Mouse (Mus musculus) embryonic facial prominence, embryonic 11.5 days (tissue): ENCODE measurements around the gene Palld. TPM values are rescaled to one million over a fixed set of nuclear protein-coding genes. Genes with fewer than 3 reads are reported as not detected.
A peak's percentile ranks its signal among the peaks of the same experiment; 100 is the strongest.

ENCODE experiments used
- ATAC-seq: fragments of 200-750 bp; cut with Nextera tagmentation; replicated peaks from 2 replicates; pipeline ENCODE4 v1.8.0; 2017; ENCODE audit warnings: low read depth; ENCODE audit not compliant: insufficient number of reproducible peaks, low FRiP score, low TSS enrichment
- DNase-seq: peaks from one replicate; pipeline ENCODE4 v3.0.0-alpha.2; 2015; ENCODE audit warnings: low spot score
- H3K27ac ChIP-seq: fragments of 300-500 bp; sonication (generic); replicated peaks from 2 replicates; pipeline ENCODE4 v1.5.1; 2014; ENCODE audit warnings: mild to moderate bottlenecking, low read depth, low read length, control low read depth
- H3K27me3 ChIP-seq: fragments of 300-500 bp; sonication (generic); 2 replicates; pipeline ENCODE4 v1.6.1; 2014; ENCODE audit warnings: mild to moderate bottlenecking, low read length, moderate library complexity, mixed read lengths; ENCODE audit not compliant: control insufficient read depth, insufficient read depth
- H3K36me3 ChIP-seq: fragments of 300-500 bp; sonication (generic); replicated peaks from 2 replicates; pipeline ENCODE4 v1.6.1; 2014; ENCODE audit warnings: low read depth, mild to moderate bottlenecking, low read length, moderate library complexity, mixed read lengths; ENCODE audit not compliant: control insufficient read depth, insufficient read depth
- H3K4me1 ChIP-seq: fragments of 300-500 bp; sonication (generic); 2 replicates; pipeline ENCODE4 v1.6.1; 2014; ENCODE audit warnings: low read length, mixed read lengths; ENCODE audit not compliant: control insufficient read depth, insufficient read depth
- H3K4me2 ChIP-seq: fragments of 300-500 bp; sonication (generic); 2 replicates; pipeline ENCODE4 v1.6.1; 2014; ENCODE audit warnings: low read depth, mild to moderate bottlenecking, control low read depth, low read length, moderate library complexity
- H3K4me3 ChIP-seq: fragments of 300-500 bp; sonication (generic); 2 replicates; pipeline ENCODE4 v1.5.1; 2014; ENCODE audit warnings: low read depth, low read length, control low read depth
- H3K9ac ChIP-seq: fragments of 300-500 bp; sonication (generic); replicated peaks from 2 replicates; pipeline ENCODE4 v1.6.1; 2014; ENCODE audit warnings: mild to moderate bottlenecking, control low read depth, low read length
- H3K9me3 ChIP-seq: fragments of 300-500 bp; sonication (generic); replicated peaks from 2 replicates; pipeline ENCODE4 v1.6.1; 2016; ENCODE audit warnings: mild to moderate bottlenecking, low read length, inconsistent platforms, mixed read lengths; ENCODE audit not compliant: control insufficient read depth
- WGBS: fragments of 180-500 bp; shearing (Covaris S2); extraction: QIAGEN DNeasy Blood & Tissue Kit; methylation state at CpG from one replicate; pipeline ENCODE4 v1.1.7; 2014; 5-methylcytosine and 5-hydroxymethylcytosine counted together
- polyA plus RNA-seq: library from polyadenylated mRNA; unstranded; fragments of >200 nt; fragmentation: Nextera tagmentation; extraction: Ambion mirVana; gene quantifications from 2 replicates; pipeline ENCODE4 v1.2.1, GENCODE M21; 2014

The Palld gene
- 47.7 and 52.4 TPM in 2 replicates for polyA plus RNA-seq

DNA sequence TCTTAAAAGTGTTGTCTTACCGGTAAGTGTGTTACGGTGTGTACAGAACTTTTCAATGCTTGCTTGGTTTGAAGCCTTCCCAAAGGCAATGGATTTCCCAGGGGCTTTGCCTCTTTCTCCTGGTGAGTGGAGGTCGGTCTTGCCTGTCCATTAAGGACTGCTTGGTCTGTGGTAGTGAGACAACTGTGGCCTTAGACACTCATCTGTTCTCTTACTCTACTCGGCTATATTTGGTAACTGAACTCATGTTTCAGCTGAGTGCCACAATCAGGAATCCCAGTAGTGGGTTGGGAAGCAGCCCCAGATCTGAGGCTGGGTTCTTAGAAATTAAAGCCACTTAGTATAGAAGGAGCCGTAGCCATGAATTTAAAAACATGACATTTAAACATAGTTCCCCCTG lies at the start of gene Palld:
Gene Palld (minus strand): TSS at position 170 of the 400 bp plus-strand sequence.
- Histone ChIP-seq H3K27me3 (no peaks in the 10 kb centered on the region), H3K9ac (no peak within 1 kb of the TSS), H3K4me3 (no peak within 1 kb of the TSS), H3K4me2 (no peak within 1 kb of the TSS), H3K36me3 (no peaks in the 10 kb centered on the region), H3K9me3 (no peaks in the 10 kb centered on the region), H3K4me1 (no peaks in the 10 kb centered on the region), H3K27ac (no peak within 1 kb of the TSS)
- ATAC-seq: no peak
- no peak for DNase-seq
- 82% methylated on average over 5 of the region's 5 CpGs for WGBS

DNA sequence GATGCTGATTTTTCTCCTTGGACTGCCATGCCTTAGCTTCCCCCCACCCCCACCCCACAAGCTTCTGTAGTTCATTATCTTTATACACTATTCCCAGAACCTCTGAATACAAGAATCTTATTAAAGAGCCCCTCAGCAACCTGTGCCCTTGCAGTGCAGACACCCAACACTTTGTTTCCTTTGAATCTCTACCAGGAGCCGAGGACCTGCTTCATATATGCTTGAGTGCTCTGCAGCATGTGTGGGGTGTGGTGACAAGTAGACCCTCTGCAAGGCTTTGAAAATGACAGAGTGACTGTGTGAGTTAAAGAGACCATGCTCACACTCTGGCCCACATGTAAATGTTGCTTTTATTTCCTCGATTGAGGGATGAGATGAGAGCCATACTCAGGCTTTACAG lies 35.1 kb upstream of the Palld start:
- WGBS: 84% methylated on average over 2 of the region's 2 CpGs
- H3K9me3 ChIP-seq: no peaks in the 10 kb centered on the region
- no peaks in the 10 kb centered on the region for H3K36me3 ChIP-seq
- no peak overlapping the region for H3K4me2 ChIP-seq
- ATAC-seq: no peak
- H3K27me3 ChIP-seq: no peaks in the 10 kb centered on the region
- H3K4me3 ChIP-seq: no peak overlapping the region
- H3K4me1 ChIP-seq: no peaks in the 10 kb centered on the region
- no peak for DNase-seq
- H3K27ac ChIP-seq: no peak overlapping the region
- H3K9ac ChIP-seq: no peak overlapping the region

DNA sequence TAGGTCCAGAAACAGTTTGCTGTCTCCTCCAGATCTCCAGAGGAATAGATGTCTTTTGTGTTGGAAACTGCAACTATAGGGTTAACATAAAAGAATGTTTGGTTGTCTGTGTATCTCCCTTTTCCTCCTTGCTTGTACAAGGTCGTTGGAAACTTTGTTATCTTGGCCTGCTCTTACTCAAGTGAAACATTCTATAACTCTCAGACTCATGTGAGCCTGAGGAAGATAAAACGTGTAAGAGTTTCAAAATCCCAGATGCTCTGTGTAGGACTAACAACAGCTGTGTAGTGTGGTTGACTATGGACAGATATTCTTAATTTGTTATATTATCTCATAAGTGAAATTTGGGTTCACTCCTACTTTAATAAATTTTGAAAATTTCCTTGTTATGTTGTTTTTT lies 30.8 kb upstream of the Palld start:
- Histone ChIP-seq H3K9ac (no peak overlapping the region), H3K4me2 (no peak overlapping the region), H3K36me3 (no peaks in the 10 kb centered on the region), H3K4me1 (no peaks in the 10 kb centered on the region), H3K9me3 (no peaks in the 10 kb centered on the region), H3K27me3 (no peaks in the 10 kb centered on the region), H3K4me3 (no peak overlapping the region), H3K27ac (no peak overlapping the region)
- 32% methylated on average over 2 of the region's 2 CpGs for WGBS
- ATAC-seq: no peak
- no peak for DNase-seq

DNA sequence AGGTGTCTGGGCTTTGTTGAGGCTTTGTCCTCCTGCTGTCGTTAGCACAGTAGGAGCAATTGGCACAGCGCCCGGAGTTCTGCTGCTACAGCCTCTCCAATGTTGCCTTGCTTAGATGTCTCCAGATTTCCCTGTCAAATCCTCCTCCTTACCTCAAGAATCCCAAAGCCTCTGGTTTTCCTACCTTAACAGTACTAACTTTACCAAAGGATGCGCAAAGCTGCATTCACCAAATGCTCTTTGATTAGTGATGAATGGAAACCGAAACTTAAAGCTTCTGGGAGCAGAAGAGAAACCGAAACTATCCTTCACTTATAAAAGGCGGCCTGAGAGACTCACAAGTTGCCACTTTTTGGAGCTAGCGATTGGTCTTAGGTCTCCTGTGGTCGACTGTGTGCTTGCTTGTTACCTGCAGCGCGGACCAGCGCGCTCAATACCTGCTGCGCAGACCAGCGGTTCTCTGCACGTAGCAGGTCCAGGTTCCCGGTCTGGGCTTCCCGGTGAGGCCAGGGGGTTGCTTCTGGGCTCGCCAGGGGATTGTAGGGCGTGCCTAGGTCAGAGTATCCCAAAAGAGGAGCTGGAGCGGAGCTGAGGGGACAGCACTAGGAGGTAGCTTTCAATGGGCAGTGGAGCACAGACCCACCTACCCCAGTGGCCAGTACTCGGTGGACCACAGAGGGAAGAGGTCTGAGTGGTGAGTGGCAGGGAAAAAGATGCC lies 25.4 kb upstream of the Palld start, which contains the start of gene Ddx60:
Gene Ddx60 (plus strand): TSS at position 311 of the 718 bp plus-strand sequence.
- H3K9ac ChIP-seq: peak within 1 kb of the TSS; percentile 52
- no peak within 1 kb of the TSS for H3K27ac ChIP-seq
- WGBS: 8% methylated on average over 22 of the region's 22 CpGs
- ATAC-seq (no peak), DNase-seq (peak; percentile 40)
- H3K27me3 ChIP-seq: no peaks in the 10 kb centered on the region; the same call in 1 of the 2 replicates
- peak within 1 kb of the TSS; percentile 40 for H3K4me3 ChIP-seq
- no peaks in the 10 kb centered on the region for H3K36me3 ChIP-seq
- peak within 1 kb of the TSS; percentile 73 for H3K4me2 ChIP-seq
- no peaks in the 10 kb centered on the region for H3K4me1 ChIP-seq
- H3K9me3 ChIP-seq: no peaks in the 10 kb centered on the region

DNA sequence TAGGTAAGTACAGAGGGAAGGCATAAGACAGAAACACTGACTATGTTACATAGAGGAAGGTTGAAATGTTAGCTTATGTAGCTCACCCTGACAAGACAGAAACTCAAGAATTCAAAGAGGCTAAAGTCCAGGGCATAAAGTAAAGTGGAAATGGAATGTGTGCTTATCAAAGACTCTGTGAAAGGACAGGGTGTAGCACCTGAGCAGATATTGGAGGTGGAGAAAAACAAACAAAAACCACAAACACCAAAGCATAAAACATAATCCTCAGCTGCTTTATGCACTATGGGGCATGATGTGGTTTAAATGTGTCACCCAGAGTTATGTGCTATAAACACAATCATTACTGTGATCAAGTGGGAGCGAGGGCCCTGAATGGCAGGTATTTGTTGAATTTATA lies 22.0 kb upstream of the Palld start:
- DNase-seq: no peak
- Histone ChIP-seq H3K36me3 (no peaks in the 10 kb centered on the region), H3K9me3 (no peaks in the 10 kb centered on the region), H3K4me3 (no peak overlapping the region), H3K9ac (no peak overlapping the region), H3K27me3 (no peaks in the 10 kb centered on the region; the same call in 1 of the 2 replicates), H3K4me2 (no peak overlapping the region), H3K27ac (no peak overlapping the region), H3K4me1 (no peaks in the 10 kb centered on the region)
- 95% methylated on average over 1 of the region's 1 CpGs for WGBS
- ATAC-seq: no peak

DNA sequence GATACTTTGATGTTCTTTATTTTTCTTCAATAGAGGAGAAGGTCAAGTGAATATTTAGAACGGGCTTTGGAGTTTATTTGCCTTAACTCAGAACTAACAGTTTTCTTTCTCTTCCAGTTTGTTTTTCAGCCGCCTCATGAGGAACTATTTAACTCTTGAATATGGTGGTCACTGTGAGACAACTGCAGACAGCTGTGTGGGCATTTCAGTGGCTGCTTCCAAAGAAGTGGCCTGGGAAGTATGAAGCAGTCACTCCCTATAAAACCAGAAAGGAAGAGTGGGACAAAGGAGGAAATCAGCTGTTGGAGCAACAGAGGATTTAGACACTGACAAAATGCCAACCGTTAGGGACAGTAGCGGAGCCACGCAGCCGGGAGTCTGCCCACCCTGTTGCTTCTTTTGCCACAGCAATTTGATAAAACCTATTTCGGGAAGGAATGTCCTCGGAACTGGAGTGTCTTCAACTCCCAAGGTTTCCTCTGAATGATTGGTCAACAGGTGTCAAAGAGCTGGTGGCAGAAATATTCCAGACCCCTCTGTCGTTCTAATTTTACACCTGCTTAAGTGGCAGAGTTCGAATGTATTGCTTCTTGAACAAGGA lies 19.1 kb upstream of the Palld start:
- H3K36me3 ChIP-seq: no peaks in the 10 kb centered on the region
- H3K9me3 ChIP-seq: no peaks in the 10 kb centered on the region
- WGBS: 79% methylated on average over 10 of the region's 10 CpGs
- H3K27ac ChIP-seq: no peak overlapping the region
- H3K4me3 ChIP-seq: no peak overlapping the region
- H3K4me1 ChIP-seq: no peaks in the 10 kb centered on the region
- no peak overlapping the region for H3K9ac ChIP-seq
- no peak for DNase-seq
- no peak for ATAC-seq
- H3K27me3 ChIP-seq: no peaks in the 10 kb centered on the region
- H3K4me2 ChIP-seq: no peak overlapping the region

DNA sequence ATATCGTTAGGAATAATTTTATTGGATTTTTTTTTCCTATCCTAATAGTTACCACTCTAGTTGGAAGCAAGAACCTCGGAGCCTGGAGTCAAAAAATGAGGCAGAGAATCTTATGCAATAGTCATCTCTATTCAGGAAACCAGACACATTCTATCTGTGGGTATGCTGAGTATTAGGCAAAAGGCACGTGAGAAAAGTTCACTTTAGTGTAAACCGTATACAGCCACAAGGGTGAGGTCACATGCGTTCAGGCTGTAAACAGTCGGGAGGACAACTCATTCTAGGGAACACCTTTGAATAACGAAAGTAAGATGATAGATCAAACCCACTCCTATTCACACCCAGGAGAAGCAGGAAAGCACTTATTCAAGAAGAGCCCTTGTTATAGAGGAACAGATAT lies 17.9 kb upstream of the Palld start:
- H3K27ac ChIP-seq: no peak overlapping the region
- no peaks in the 10 kb centered on the region for H3K9me3 ChIP-seq
- H3K36me3 ChIP-seq: no peaks in the 10 kb centered on the region
- 83% methylated on average over 7 of the region's 7 CpGs for WGBS
- ATAC-seq (no peak), DNase-seq (no peak)
- H3K9ac ChIP-seq: no peak overlapping the region
- H3K4me3 ChIP-seq: no peak overlapping the region
- no peak overlapping the region for H3K4me2 ChIP-seq
- H3K27me3 ChIP-seq: no peaks in the 10 kb centered on the region
- no peaks in the 10 kb centered on the region for H3K4me1 ChIP-seq

DNA sequence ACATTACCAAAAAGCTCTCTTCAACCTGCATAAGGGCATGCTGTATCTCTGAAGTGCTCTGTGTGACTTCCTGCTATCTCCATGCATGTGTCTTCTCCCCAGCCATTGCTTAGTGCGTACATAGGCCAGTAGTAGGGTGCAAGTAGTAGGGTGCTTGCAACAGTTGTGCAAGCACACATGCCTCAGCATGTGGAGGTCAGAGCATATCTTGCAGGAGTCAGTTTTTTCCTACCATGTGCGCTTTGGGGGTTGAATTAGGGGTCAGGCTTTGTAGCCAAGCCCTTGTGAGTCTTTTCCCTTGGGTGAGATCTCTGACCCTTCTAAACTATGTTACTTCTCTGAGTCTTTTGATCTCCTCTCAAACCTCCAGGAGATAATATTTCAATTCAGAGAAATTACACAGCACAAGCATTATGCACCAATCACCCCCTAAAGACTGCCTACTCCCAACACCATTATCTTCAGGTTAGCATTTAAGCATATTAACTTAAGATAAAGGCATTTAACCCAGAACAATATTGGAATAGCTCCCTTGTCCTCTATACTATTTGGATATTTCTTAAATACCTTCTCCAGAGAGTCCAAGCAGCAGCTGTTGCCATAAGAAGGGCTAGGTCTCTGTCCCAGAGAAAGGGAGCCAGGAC lies 16.8 kb upstream of the Palld start:
- Histone ChIP-seq H3K4me3 (no peak overlapping the region), H3K27ac (no peak overlapping the region), H3K4me2 (no peak overlapping the region), H3K27me3 (no peaks in the 10 kb centered on the region), H3K36me3 (no peaks in the 10 kb centered on the region), H3K9ac (no peak overlapping the region), H3K9me3 (no peaks in the 10 kb centered on the region), H3K4me1 (no peaks in the 10 kb centered on the region)
- 75% methylated on average over 2 of the region's 2 CpGs for WGBS
- no peak for ATAC-seq
- no peak for DNase-seq
